Mouse (Mus musculus) v-Abl transformed pro-B cells (cell line): ENCODE data around the gene Abcb8.

Experiments used
- in situ Hi-C, 2 experiments: fragments of 400-800 bp; cut with MboI; formaldehyde crosslinking; loops; one replicate each; pipeline ENCODE4 v1.15.1; 2025; ENCODE audit not compliant: unreplicated experiment in 2 of 2

Abcb8 gene

DNA sequence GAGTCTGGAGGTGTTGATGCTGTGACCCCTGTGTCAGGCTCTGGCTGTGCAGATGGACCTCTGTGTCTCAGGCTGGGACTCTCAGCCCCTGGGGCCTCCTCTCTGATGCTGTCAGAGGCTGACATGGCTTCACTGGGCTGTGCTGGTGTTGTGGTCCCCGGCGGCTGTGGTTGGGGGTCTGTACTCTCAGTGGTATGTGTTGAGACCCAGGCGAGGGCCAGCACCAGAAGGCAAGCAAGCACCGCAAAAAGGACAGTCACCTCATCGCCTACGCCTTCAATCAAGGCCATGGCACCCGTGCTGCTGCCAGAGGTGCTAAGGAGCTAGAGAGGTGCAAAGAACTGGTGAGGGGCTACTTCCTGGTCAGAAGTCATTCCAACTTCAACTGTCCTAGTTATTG lies 53.2 kb downstream of the Abcb8 start:
- in situ Hi-C loops, result no loop called here

DNA sequence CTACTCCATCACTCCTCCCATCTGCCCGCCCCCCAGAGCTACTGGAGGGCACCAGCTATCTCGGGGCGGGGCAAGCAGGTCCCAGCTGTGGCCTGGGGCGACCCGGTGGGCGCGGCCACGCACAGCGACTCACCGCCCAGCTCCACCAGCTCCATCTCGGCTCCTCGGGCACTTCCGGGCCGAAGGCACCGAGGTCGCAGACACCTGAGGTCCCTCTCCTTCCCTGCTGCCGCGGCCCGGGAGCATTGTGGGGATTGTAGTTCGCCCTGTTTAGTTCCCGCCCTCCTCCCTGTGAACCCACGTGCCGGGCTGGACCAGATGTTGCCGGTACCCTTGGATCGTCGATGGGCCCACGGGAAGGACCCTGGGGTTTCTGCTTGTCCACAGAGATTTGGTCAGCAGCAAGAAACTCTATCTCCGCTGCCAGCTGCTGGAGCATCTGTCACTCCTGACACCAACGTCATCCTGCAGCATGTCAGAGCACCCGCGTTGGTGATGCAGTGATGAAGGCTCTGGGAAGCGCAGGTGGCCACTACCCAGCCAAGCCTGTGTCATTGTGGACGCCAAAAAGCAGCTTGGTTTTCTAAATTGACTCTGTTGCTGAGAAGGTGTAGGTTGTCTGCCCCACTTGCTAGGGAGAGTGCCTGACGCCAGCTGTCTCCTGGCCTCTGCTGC lies 54.3 kb downstream of the Abcb8 start, which contains the start of gene Tmub1:
Tmub1 (minus strand) TSS at position 231 of the 675 bp plus-strand sequence.
- in situ Hi-C loops, result no loop called here

DNA sequence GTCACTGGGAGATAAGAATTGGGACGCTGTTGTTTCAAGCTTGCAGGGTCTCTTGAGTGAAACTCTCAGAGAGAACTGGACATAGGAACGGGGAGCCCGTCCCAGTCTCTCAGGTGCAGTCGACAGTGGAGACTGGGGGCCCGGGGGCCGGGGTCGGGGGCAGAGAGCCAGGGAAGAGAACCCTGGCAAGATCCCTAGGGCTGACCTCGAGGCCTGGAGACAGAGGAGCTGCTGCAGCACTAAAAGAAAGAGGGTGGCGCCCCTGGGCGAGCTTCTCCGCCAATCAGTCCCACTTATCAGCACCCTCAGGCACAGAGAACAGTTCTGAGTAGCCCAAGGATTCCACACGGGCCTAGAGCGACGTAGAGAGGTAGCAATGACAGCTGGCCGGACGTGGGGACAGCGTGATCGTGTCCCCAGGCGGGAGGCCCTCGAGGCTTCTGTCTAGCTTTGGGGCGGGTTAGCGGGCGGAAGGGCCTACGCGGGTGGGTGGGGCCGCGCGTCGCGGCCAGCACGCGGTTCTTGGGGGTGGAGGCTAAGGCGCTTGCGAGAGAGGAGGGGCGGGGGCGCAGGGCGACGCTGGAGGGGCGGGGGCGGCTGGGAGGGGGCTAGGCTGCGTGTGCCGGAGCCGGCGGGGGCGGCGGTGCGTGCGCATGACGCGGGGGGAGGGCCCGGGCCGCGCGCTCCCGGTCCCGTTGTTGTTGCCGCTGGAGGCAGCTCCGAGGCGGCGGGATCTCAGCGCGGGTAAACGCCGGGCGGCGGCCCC lies 58.0 kb downstream of the Abcb8 start:
- in situ Hi-C loops, result loop anchor here in 1 of 2 experiments (10.0 kb wide), 1 partner anchor 607 kb away; the partner anchor contains the start of gene Tomm7

DNA sequence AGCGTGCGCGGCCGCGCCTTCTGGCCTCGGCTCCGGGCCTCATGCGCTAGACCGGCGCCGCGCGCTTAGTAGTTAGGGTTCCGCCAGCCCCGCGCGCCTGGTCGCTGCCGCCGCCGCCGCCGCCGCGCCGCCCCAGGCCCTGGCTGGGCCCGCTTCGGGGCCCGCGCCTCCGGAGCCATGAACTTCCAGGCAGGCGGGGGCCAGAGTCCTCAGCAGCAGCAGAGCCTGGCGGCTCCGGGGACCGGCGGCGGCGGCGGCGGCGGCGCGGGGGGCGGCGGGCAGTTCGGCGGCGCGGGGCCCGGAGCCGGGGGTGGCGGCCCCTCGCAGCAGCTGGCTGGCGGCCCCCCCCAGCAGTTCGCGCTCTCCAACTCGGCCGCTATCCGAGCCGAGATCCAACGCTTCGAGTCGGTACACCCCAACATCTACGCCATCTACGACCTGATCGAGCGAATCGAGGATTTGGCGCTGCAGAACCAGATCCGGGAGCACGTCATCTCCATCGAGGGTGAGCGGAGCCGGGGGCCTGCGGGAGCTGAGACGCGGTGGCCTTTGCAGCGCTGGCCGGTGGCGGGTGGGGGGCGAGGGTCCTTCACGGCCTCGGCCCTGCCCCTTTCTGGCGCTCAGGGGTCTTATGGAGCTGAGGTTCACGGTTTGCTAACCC lies 58.7 kb downstream of the Abcb8 start, which contains the start of gene Agap3:
Agap3 (plus strand) TSS at position 148 of the 661 bp plus-strand sequence.
- in situ Hi-C loops, result loop anchor here in 1 of 2 experiments (10.0 kb wide), 1 partner anchor 607 kb away; the partner anchor contains the start of gene Tomm7

DNA sequence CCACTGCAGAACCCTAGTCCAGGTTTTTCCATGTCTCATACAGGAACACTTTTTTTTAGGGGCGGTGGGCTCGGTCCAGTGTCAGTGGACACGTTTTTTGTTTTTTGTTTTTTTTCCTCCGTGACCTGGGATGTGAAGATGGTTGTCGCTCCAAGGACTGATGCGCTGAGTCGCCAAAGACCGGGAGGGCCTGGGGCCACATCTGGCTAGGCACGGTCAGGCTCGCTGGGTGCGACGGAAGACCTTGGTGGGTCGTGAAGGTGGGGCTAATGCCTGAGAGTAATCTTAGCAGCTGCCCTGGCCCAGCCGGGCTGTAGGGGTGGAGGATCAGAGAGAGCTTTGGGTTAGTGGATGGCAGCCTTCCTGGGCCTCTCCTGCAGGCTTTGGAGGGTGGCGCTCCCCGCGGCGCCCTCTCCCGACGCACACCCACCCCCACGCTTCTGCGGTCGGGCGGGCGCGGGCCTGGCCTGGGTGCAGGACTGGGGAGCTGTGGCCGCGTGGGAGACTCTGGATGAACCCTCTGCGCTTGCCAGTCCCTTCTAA lies 59.3 kb downstream of the Abcb8 start:
- in situ Hi-C loops, result loop anchor here in 1 of 2 experiments (10.0 kb wide), 1 partner anchor 608 kb away; the partner anchor contains the start of gene Tomm7

DNA sequence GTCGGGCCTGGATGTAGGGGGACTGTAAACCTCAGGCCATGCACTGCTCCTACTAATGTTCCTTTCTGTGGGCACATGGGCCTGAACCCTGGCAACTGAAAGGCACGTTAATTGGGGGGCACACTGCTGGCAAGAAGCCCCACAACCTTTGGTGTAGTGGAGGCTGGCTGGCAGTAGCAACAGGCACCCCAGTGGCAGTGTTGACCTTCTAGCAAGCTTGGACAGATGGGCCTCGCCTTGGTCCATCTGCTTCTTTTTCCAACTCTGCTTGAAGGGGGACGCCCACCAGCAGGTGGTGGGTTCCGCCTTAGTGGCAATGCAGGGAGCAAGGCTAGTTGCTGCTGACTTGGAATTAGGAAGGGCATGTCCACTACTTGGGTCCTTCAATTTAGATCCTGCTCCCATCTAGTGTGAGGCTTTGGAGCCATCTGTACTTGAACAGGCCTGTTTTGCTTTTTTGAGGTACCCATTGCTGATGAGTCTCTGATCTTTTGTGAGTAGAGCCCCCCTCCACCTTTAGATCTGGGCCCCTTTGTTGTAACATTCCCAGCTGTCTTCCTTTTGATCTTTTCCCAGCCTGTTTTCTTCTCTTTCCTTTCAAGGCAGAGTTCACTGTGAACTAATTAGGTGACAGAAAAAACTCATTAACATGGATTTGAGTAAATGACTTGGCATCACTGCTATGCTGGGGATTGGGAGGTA lies 60.0 kb downstream of the Abcb8 start:
- in situ Hi-C loops, result loop anchor here in 1 of 2 experiments (10.0 kb wide), 1 partner anchor 609 kb away; the partner anchor contains the start of gene Tomm7

DNA sequence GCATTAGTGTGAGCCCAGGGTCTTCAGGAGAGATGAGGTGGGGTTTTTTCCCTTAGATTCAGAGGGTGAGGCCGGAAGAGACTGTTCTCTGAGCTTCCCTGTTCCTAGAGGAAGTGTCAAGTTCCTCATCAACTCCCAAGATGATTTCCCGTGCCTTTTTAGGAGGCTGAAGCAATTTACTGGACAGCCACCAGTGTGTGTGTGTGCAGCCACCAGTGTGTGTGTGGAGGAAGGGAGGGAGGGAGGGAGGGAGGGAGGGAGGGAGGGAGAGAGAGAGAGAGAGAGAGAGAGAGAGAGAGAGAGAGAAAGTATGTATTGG lies 60.5 kb downstream of the Abcb8 start:
- in situ Hi-C loops, result loop anchor here in 1 of 2 experiments (10.0 kb wide), 1 partner anchor 609 kb away; the partner anchor contains the start of gene Tomm7

DNA sequence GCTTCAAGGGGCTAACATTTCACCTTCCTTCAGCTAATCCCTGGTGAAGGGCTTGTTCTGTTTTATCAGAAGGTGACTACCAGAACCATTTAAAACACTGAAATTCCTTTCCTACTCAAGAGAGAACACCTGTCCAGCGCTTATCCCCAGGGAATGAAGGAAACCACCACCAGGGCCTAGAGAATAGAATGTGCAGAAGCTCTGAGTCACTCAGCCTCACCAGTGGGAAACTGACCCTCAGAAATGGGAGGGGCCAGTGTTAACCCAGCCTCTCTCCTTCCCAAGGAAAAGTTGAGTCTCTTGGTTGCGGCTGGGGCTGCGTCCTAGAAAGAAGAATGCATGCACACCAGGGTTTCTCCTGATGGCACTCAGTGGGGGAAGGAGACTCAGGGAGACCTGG lies 61.6 kb downstream of the Abcb8 start:
- in situ Hi-C loops, result loop anchor here in 1 of 2 experiments (5.0 to 10.0 kb wide), 2 partner anchors 33 to 610 kb away; partner anchors contain the start of genes Cdk5, Slc4a2 and Tomm7

DNA sequence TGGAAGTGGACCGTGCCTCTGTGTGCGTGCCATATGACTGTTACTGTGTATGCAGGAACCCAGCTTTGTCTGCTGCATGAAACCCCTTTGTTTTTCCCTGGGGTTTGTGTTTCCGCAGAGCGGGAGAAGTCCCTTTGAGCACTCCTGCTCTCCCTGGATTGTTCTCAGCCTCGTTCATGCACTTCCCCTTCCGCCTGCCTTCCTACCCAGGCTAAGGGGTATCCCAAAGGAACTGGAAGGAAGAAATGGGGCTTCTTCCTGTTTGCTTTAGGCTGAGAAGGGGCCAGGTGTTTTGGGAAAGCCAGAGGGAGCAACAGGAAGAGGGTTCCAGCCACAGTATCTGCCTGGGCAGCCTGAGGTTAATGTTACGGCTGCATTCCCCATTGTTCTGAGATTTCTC lies 62.1 kb downstream of the Abcb8 start:
- in situ Hi-C loops, result loop anchor here in 1 of 2 experiments (5.0 to 10.0 kb wide), 2 partner anchors 33 to 611 kb away; partner anchors contain the start of genes Cdk5, Slc4a2 and Tomm7
